In the genomic region with DNA sequence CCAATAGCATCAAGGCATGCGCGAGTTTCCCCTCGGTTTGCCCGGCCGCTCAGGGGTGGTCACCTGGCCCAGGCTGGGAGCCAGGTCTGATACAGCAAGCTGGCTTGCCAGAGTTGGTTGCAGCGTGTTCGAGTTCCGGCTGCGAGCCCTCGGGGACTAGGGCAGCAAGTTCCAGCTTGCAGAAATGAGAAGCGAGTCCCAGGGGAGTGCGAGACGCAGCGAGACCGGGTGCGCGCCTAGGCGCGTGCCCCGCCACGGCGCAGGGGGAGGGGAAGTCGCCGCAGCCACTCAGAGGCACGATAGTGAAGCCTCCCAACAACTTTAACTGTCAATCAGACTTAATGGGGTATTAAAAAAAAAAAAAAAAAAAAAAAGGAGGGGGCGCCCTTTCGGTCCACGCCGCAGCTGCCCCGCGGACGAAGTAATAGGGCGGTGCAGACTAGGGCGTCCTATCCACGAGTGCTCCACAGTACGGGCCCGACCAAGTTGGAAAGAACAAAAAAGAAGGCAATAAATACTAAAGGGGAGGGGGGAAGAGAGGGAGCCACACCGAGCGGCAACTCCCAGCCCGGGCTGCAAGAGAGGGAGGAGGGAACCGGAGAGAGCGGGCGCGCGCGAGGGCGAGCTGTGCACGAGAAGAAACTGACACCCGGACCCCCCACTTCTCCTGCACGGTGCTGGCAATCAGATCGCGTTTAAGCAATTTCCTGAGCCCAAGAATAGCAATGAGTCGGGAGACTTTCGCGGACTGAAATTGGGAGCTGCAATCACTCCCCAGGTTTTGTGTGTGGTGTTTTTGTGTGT, we compare ENCODE assay signal across 8 mouse cellular contexts. TPM values are rescaled to one million over a fixed set of nuclear protein-coding genes. Genes with fewer than 3 reads are reported as not detected.
DNase-seq lines count a peak whose midpoint lies in the region; ATAC-seq lines count a peak whose summit lies in the region.

TSS of gene Dhrs3 (plus strand) at position 695 of the 804 bp plus-strand sequence.

- H3K4me3 ChIP-seq in hindbrain, embryonic 12.5 days: peak within 1 kb of the TSS; percentile 46

- no peak within 1 kb of the TSS for H3K27ac ChIP-seq in hindbrain, embryonic 12.5 days

- no peaks in the 10 kb centered on the region for H3K9me3 ChIP-seq in hindbrain, embryonic 12.5 days (replicated peaks)

- DNase-seq in Muller cell, postnatal 12 days (ENCODE audit: inconsistent ontology term): peak; percentile 90
- DNase-seq in cerebellum, postnatal 10 days: peak; percentile 74 to 80
- DNase-seq in frontal cortex, postnatal 14 days (ENCODE audit: low spot score in 2 of 2): peak; percentile 66 to 68
- DNase-seq in layer of hippocampus, postnatal 14 days (ENCODE audit: low spot score in 2 of 2): peak; percentile 68 to 82
- DNase-seq in lung, postnatal 36 days: peak; percentile 94
- DNase-seq in retina, embryonic 14.5 days (ENCODE audit: low spot score): peak; percentile 72
- DNase-seq in thymus, postnatal 4 days: peak; percentile 92

- peak within 1 kb of the TSS; percentile 81 for H3K4me2 ChIP-seq in hindbrain, embryonic 12.5 days (replicated peaks)

- peaks cover 36% of the 10 kb centered on the region for H3K27me3 ChIP-seq in hindbrain, embryonic 12.5 days

- under 1% methylated on average over 55 of the region's 55 CpGs for WGBS in hindbrain, embryonic 12.5 days

- ATAC-seq in hindbrain, embryonic 12.5 days (ENCODE audit: low FRiP score): peak; percentile 74

- no peaks in the 10 kb centered on the region for H3K36me3 ChIP-seq in hindbrain, embryonic 12.5 days

- peak within 1 kb of the TSS; percentile 58 for H3K9ac ChIP-seq in hindbrain, embryonic 12.5 days

- H3K4me1 ChIP-seq in hindbrain, embryonic 12.5 days: peaks cover 27% of the 10 kb centered on the region

RNA-seq across cellular contexts. Expression of gene Dhrs3, which starts in this region (rescaled TPM):
- 26.6 and 31.8 TPM in 2 replicates for polyA plus RNA-seq in hindbrain, embryonic 12.5 days (2016; fragmentation: Nextera tagmentation; extraction: Ambion mirVana)
- 10 to 100 TPM; 21.2 to 30.8 TPM for total RNA-seq in layer of hippocampus, postnatal 14 days (2021)
